Mouse (Mus musculus) midbrain, embryonic 14.5 days (tissue): ENCODE measurements at regions not wholly inside any gene's neighbourhood (a gene's known extent, or its start where the extent isn't known, plus 50 kb on each side); places are given as distances from the start of the nearest gene placed in this dataset.

Source experiments
- ATAC-seq: fragments of 200-750 bp; cut with Nextera tagmentation; 2 replicates; pipeline ENCODE4 v1.8.0; 2017; ENCODE audit warnings: moderate number of reproducible peaks, moderate library complexity; ENCODE audit not compliant: low FRiP score, low TSS enrichment
- DNase-seq: peaks from one replicate; pipeline ENCODE4 v3.0.0-alpha.2; 2015
- H3K27ac ChIP-seq: fragments of 300-500 bp; sonication (generic); replicated peaks from 2 replicates; pipeline ENCODE4 v1.5.1; 2014; ENCODE audit warnings: mild to moderate bottlenecking, low read depth, low read length, moderate library complexity
- H3K27me3 ChIP-seq: fragments of 300-500 bp; sonication (generic); 2 replicates; pipeline ENCODE4 v1.6.1; 2014; ENCODE audit warnings: low read length, control low read depth, mixed read lengths; ENCODE audit not compliant: control insufficient read depth, insufficient read depth
- H3K36me3 ChIP-seq: fragments of 300-500 bp; sonication (generic); 2 replicates; pipeline ENCODE4 v1.6.1; 2014; ENCODE audit warnings: low read length, control low read depth; ENCODE audit not compliant: control insufficient read depth, insufficient read depth
- H3K4me1 ChIP-seq: fragments of 300-500 bp; sonication (generic); 2 replicates; pipeline ENCODE4 v1.6.1; 2014; ENCODE audit warnings: mild to moderate bottlenecking, antibody characterized with exemption, low read length, control low read depth; ENCODE audit not compliant: control insufficient read depth, insufficient read depth
- H3K4me2 ChIP-seq: fragments of 300-500 bp; sonication (generic); 2 replicates; pipeline ENCODE4 v1.6.1; 2014; ENCODE audit warnings: mild to moderate bottlenecking, low read length, moderate library complexity
- H3K4me3 ChIP-seq: fragments of 300-500 bp; sonication (generic); replicated peaks from 2 replicates; pipeline ENCODE4 v1.5.1; 2014; ENCODE audit warnings: low read depth, low read length
- H3K9ac ChIP-seq: fragments of 300-500 bp; sonication (generic); replicated peaks from 2 replicates; pipeline ENCODE4 v1.6.1; 2014; ENCODE audit warnings: mild to moderate bottlenecking, low read length, moderate library complexity
- H3K9me3 ChIP-seq: fragments of 300-500 bp; sonication (generic); 2 replicates; pipeline ENCODE4 v1.6.1; 2016; ENCODE audit warnings: low read length, control low read depth, mixed read lengths; ENCODE audit not compliant: control insufficient read depth
- WGBS: fragments of 180-500 bp; shearing (Covaris S2); extraction: QIAGEN DNeasy Blood & Tissue Kit; methylation state at CpG from one replicate; pipeline ENCODE4 v1.1.7; 2014; 5-methylcytosine and 5-hydroxymethylcytosine counted together

GRCm38 (mm10) chr1:23268062-23268461 is 129.5 kb downstream of the Ogfrl1 start:
- no peaks in the 10 kb centered on the region for H3K36me3 ChIP-seq
- DNase-seq: no peak
- H3K4me1 ChIP-seq: no peaks in the 10 kb centered on the region
- H3K9ac ChIP-seq: no peak overlapping the region
- H3K9me3 ChIP-seq: no peaks in the 10 kb centered on the region
- no peak overlapping the region for H3K27ac ChIP-seq
- ATAC-seq: no peak
- H3K4me2 ChIP-seq: no peak overlapping the region
- H3K27me3 ChIP-seq: no peaks in the 10 kb centered on the region
- no peak overlapping the region for H3K4me3 ChIP-seq

- Histone ChIP-seq H3K9ac (no peak overlapping the region), H3K36me3 (no peaks in the 10 kb centered on the region), H3K9me3 (no peaks in the 10 kb centered on the region), H3K27me3 (no peaks in the 10 kb centered on the region), H3K4me2 (no peak overlapping the region), H3K27ac (no peak overlapping the region), H3K4me3 (no peak overlapping the region), H3K4me1 (no peaks in the 10 kb centered on the region)
- 84% methylated on average over 3 of the region's 3 CpGs for WGBS
- DNase-seq (no peak), ATAC-seq (no peak)
Observed at GRCm38 (mm10) chr1:23265556-23266232, 131.9 kb downstream of the Ogfrl1 start.

- Histone ChIP-seq H3K4me3 (no peak overlapping the region), H3K9ac (no peak overlapping the region), H3K27me3 (no peaks in the 10 kb centered on the region), H3K4me1 (no peaks in the 10 kb centered on the region), H3K36me3 (no peaks in the 10 kb centered on the region), H3K27ac (no peak overlapping the region), H3K4me2 (no peak overlapping the region), H3K9me3 (no peaks in the 10 kb centered on the region)
- WGBS: 64% methylated on average over 3 of the region's 3 CpGs
- ATAC-seq (no peak), DNase-seq (no peak)
Observed at GRCm38 (mm10) chr1:23264251-23264650, 133.3 kb downstream of the Ogfrl1 start.

- H3K4me1 ChIP-seq: peaks cover 2% of the 10 kb centered on the region; the same call in 1 of the 2 replicates
- no peak overlapping the region for H3K4me3 ChIP-seq
- H3K36me3 ChIP-seq: no peaks in the 10 kb centered on the region
- H3K9ac ChIP-seq: no peak overlapping the region
- no peak overlapping the region for H3K4me2 ChIP-seq
- no peaks in the 10 kb centered on the region for H3K9me3 ChIP-seq
- ATAC-seq (no peak), DNase-seq (no peak)
- no peaks in the 10 kb centered on the region for H3K27me3 ChIP-seq
- 50% methylated on average over 4 of the region's 4 CpGs for WGBS
- H3K27ac ChIP-seq: no peak overlapping the region
Observed at GRCm38 (mm10) chr1:23263798-23264197, 133.8 kb downstream of the Ogfrl1 start.

GRCm38 (mm10) chr1:23261652-23262051 is 135.9 kb downstream of the Ogfrl1 start:
- no peaks in the 10 kb centered on the region for H3K9me3 ChIP-seq
- H3K4me3 ChIP-seq: no peak overlapping the region
- no peak for ATAC-seq
- no peak for DNase-seq
- no peak overlapping the region for H3K4me2 ChIP-seq
- WGBS: 64% methylated on average over 3 of the region's 3 CpGs
- H3K27ac ChIP-seq: no peak overlapping the region
- H3K36me3 ChIP-seq: no peaks in the 10 kb centered on the region
- H3K27me3 ChIP-seq: no peaks in the 10 kb centered on the region
- no peak overlapping the region for H3K9ac ChIP-seq
- H3K4me1 ChIP-seq: peaks cover 14% of the 10 kb centered on the region

- Histone ChIP-seq H3K27ac (0 out of 2 replicates have a peak overlapping the region, but pooled peaks have one; percentile 1), H3K9me3 (no peaks in the 10 kb centered on the region), H3K4me1 (peaks cover 14% of the 10 kb centered on the region), H3K36me3 (no peaks in the 10 kb centered on the region), H3K4me2 (peak overlapping the region; percentile 88), H3K4me3 (peak overlapping the region; percentile 74), H3K9ac (peak overlapping the region; percentile 76), H3K27me3 (no peaks in the 10 kb centered on the region)
- DNase-seq (no peak), ATAC-seq (no peak)
- WGBS: 15% methylated on average over 10 of the region's 10 CpGs
Observed at GRCm38 (mm10) chr1:23257306-23257895, 140.2 kb downstream of the Ogfrl1 start.

- peak; percentile 84 for DNase-seq
- H3K9ac ChIP-seq: peak overlapping the region; percentile 76
Observed at GRCm38 (mm10) chr1:23256630-23257001, 141.0 kb downstream of the Ogfrl1 start.

GRCm38 (mm10) chr1:23255925-23256629 is 141.5 kb downstream of the Ogfrl1 start:
- WGBS: under 1% methylated on average over 68 of the region's 80 CpGs
- peaks cover 14% of the 10 kb centered on the region for H3K4me1 ChIP-seq

More at GRCm38 (mm10) chr1:23256630-23257001, 141.0 kb downstream of the Ogfrl1 start:
- Histone ChIP-seq H3K9me3 (no peaks in the 10 kb centered on the region), H3K4me2 (peak overlapping the region; percentile 88), H3K4me3 (peak overlapping the region; percentile 74), H3K4me1 (peaks cover 14% of the 10 kb centered on the region), H3K27ac (peak overlapping the region; percentile 92), H3K27me3 (no peaks in the 10 kb centered on the region), H3K36me3 (no peaks in the 10 kb centered on the region)
- ATAC-seq: no peak; the same call in 1 of the 2 replicates
- WGBS: under 1% methylated on average over 45 of the region's 45 CpGs

More at GRCm38 (mm10) chr1:23255925-23256629, 141.5 kb downstream of the Ogfrl1 start:
- Histone ChIP-seq H3K27me3 (no peaks in the 10 kb centered on the region), H3K9ac (peak overlapping the region; percentile 76), H3K9me3 (no peaks in the 10 kb centered on the region), H3K4me3 (peak overlapping the region; percentile 74), H3K4me2 (peak overlapping the region; percentile 88), H3K36me3 (no peaks in the 10 kb centered on the region), H3K27ac (peak overlapping the region; percentile 92)
- DNase-seq (peak; percentile 99), ATAC-seq (peak; percentile 98)
